Comparison of ENCODE assay signal across 10 mouse cellular contexts in the genomic region with DNA sequence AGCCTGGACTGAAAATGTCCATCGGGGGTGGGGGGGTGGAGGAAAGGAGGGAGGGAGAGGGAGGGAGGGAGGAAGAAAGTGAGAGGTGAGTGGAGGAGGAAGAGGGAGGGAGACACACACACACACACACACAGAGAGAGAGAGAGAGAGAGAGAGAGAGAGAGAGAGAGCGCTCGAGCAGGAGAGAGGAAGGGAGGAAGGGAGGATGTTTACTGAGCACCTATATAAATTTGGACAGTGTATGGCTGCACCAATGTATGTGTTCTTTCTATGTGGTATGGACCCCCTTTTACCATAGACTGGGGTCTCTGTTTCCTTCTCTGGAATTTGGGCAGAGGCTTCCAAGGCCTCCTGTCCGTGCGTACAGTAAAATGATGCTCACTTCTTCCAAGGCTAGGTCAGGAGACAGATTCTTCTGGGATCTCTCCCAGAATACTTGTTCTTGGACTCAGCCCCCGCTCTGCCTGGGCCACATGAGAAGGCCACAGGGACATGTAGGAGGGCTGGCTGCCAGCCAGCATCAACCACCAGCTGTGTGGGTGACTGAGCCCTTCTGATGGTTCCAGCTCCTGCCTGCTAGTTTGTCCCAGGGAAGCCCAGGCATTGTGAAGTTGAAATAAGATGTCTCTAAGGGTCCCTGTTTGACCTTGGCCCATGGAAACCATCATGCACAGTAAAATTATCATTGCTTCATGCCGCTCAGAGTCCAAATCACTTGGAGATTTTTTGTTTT.
A peak's percentile ranks its signal among the peaks of the same experiment; 100 is the strongest.
DNase-seq lines count a peak whose midpoint lies in the region; ATAC-seq and TF ChIP-seq lines count a peak whose summit lies in the region.
"Had no signal": no experiment of that assay in that cellular context is flagged by ENCODE, and none has a peak within 500 bp of the region (broad histone marks: within the 10 kb centered on the region; RNA-seq: fewer than 3 reads in every experiment).

No protein-coding gene starts in this region.

- H3K27me3 ChIP-seq in kidney, adult 2 months (replicated peaks; ENCODE audit: control insufficient read depth, insufficient read depth, low read length) = no peaks in the 10 kb centered on the region
- H3K27me3 ChIP-seq in heart, postnatal 0 days (ENCODE audit: control insufficient read depth, insufficient read depth, low read length) = no peaks in the 10 kb centered on the region
- H3K27me3 ChIP-seq in neural tube, embryonic 15.5 days (replicated peaks) = no peaks in the 10 kb centered on the region
- H3K27me3 ChIP-seq: limb, embryonic 15.5 days had no signal

- H3K36me3 ChIP-seq in kidney, adult 2 months (ENCODE audit: control insufficient read depth, insufficient read depth, low read length) = no peaks in the 10 kb centered on the region
- H3K36me3 ChIP-seq in heart, postnatal 0 days (replicated peaks; ENCODE audit: control insufficient read depth, insufficient read depth, low read length) = no peaks in the 10 kb centered on the region
- H3K36me3 ChIP-seq in neural tube, embryonic 15.5 days = no peaks in the 10 kb centered on the region
- H3K36me3 ChIP-seq: limb, embryonic 15.5 days had no signal

- H3K9me3 ChIP-seq in heart, postnatal 0 days (replicated peaks; ENCODE audit: control insufficient read depth, low read length) = no peaks in the 10 kb centered on the region
- H3K9me3 ChIP-seq in neural tube, embryonic 15.5 days (replicated peaks) = no peaks in the 10 kb centered on the region
- H3K9me3 ChIP-seq: limb, embryonic 15.5 days had no signal

- no peak for ATAC-seq in heart, postnatal 0 days (ENCODE audit: insufficient read depth, low read depth)
- ATAC-seq in neural tube, embryonic 15.5 days (ENCODE audit: low FRiP score) = no peak

- H3K4me3 ChIP-seq in kidney, adult 2 months (ENCODE audit: insufficient read depth, low read depth, low read length) = no peak overlapping the region
- no peak overlapping the region for H3K4me3 ChIP-seq in heart, postnatal 0 days (ENCODE audit: low read depth, low read length)
- H3K4me3 ChIP-seq in neural tube, embryonic 15.5 days (replicated peaks) = no peak overlapping the region
- H3K4me3 ChIP-seq: limb, embryonic 15.5 days had no signal

- TF ChIP-seq POLR2A in kidney, adult 2 months (IDR thresholded peaks at IDR 0.05; ENCODE audit: low read depth, low read length) = no peak

- H3K4me2 ChIP-seq in heart, postnatal 0 days (ENCODE audit: low read depth, low read length) = no peak overlapping the region
- no peak overlapping the region for H3K4me2 ChIP-seq in neural tube, embryonic 15.5 days
- H3K4me2 ChIP-seq: limb, embryonic 15.5 days had no signal

- TF ChIP-seq EP300 in heart, postnatal 0 days (IDR thresholded peaks at IDR 0.05; ENCODE audit: low read depth) = no peak

- no peak overlapping the region for H3K27ac ChIP-seq in kidney, adult 2 months (ENCODE audit: insufficient read depth, low read depth, low read length)
- no peak overlapping the region for H3K27ac ChIP-seq in heart, postnatal 0 days (ENCODE audit: low read depth)
- H3K27ac ChIP-seq in neural tube, embryonic 15.5 days (replicated peaks) = no peak overlapping the region
- H3K27ac ChIP-seq: limb, embryonic 15.5 days had no signal

- DNase-seq in kidney, adult 2 months = peak; percentile 12
- DNase-seq in kidney, adult 9 months = no peak
- peak; percentile 12 for DNase-seq in adrenal gland, adult 8-10 months
- peak; percentile 29 for DNase-seq in heart, postnatal 0 days (ENCODE audit: low spot score)
- DNase-seq in ovary, postnatal 14 days (ENCODE audit: low spot score) = peak; percentile 18
- no peak for DNase-seq in cerebellum, adult 11 months
- DNase-seq in neural tube, embryonic 10.5 days (ENCODE audit: extremely low spot score, low spot score) = no peak
- DNase-seq: cerebellum, adult 11-12 months had no signal

- TF ChIP-seq CTCF in kidney, adult 2 months (conservative IDR thresholded peaks at IDR 0.05; ENCODE audit: insufficient read depth, insufficient read length, low read depth, low read length) = no peak
- no peak for TF ChIP-seq CTCF in heart, postnatal 0 days (IDR thresholded peaks at IDR 0.05; ENCODE audit: low read depth)

- no peak overlapping the region for H3K9ac ChIP-seq in heart, postnatal 0 days (replicated peaks; ENCODE audit: low read depth, low read length)
- no peak overlapping the region for H3K9ac ChIP-seq in neural tube, embryonic 15.5 days (replicated peaks)
- H3K9ac ChIP-seq: limb, embryonic 15.5 days had no signal

- 49% methylated on average over 7 of the region's 7 CpGs for WGBS in kidney, adult 2 months
- WGBS in heart, postnatal 0 days = 66% methylated on average over 7 of the region's 7 CpGs
- 77% methylated on average over 5 of the region's 7 CpGs for WGBS in neural tube, embryonic 15.5 days

- H3K4me1 ChIP-seq in kidney, adult 2 months (ENCODE audit: control insufficient read depth, insufficient read depth, low read length) = no peaks in the 10 kb centered on the region
- no peaks in the 10 kb centered on the region for H3K4me1 ChIP-seq in heart, postnatal 0 days (ENCODE audit: control insufficient read depth, insufficient read depth)
- H3K4me1 ChIP-seq in neural tube, embryonic 15.5 days = no peaks in the 10 kb centered on the region
- H3K4me1 ChIP-seq: limb, embryonic 15.5 days had no signal

Comparison
In these comparisons a context has a peak if more than half of its experiments do, and no peak if none do; other contexts are left out.
1. DNase-seq: peak in kidney, adult 2 months (single experiment), adrenal gland, adult 8-10 months (single experiment), heart, postnatal 0 days (single experiment) and ovary, postnatal 14 days (single experiment); none in kidney, adult 9 months (single experiment), cerebellum, adult 11 months (single experiment) and neural tube, embryonic 10.5 days (single experiment).